Mouse (Mus musculus) liver, embryonic 13.5 days (tissue): ENCODE results near the gene Kcnj13. TPM values are rescaled to one million over a fixed set of nuclear protein-coding genes. Genes with fewer than 3 reads are reported as not detected.

Experiments used
- ATAC-seq: fragments of 200-750 bp; cut with Nextera tagmentation; 2 replicates; pipeline ENCODE4 v1.8.0; 2017; ENCODE audit warnings: low read depth, mild to moderate bottlenecking, moderate number of reproducible peaks, moderate library complexity
- DNase-seq: peaks from one replicate; pipeline ENCODE4 v3.0.0; 2022
- H3K27ac ChIP-seq: fragments of 300-500 bp; sonication (generic); 2 replicates; pipeline ENCODE4 v1.5.1; 2015; ENCODE audit warnings: moderate library complexity, mild to moderate bottlenecking, inconsistent platforms
- H3K27me3 ChIP-seq: fragments of 300-500 bp; sonication (generic); 2 replicates; pipeline ENCODE4 v1.6.1; 2015; ENCODE audit warnings: mild to moderate bottlenecking, inconsistent platforms
- H3K36me3 ChIP-seq: fragments of 300-500 bp; sonication (generic); 2 replicates; pipeline ENCODE4 v1.6.1; 2015; ENCODE audit warnings: mild to moderate bottlenecking, inconsistent platforms
- H3K4me1 ChIP-seq: fragments of 300-500 bp; sonication (generic); replicated peaks from 2 replicates; pipeline ENCODE4 v1.6.1; 2015; ENCODE audit warnings: inconsistent platforms
- H3K4me2 ChIP-seq: fragments of 300-500 bp; sonication (generic); 2 replicates; pipeline ENCODE4 v1.6.1; 2015; ENCODE audit warnings: inconsistent platforms, mild to moderate bottlenecking, moderate library complexity
- H3K4me3 ChIP-seq: fragments of 300-500 bp; sonication (generic); replicated peaks from 2 replicates; pipeline ENCODE4 v1.5.1; 2015; ENCODE audit warnings: mild to moderate bottlenecking, inconsistent platforms
- H3K9ac ChIP-seq: fragments of 300-500 bp; sonication (generic); 2 replicates; pipeline ENCODE4 v1.6.1; 2015; ENCODE audit warnings: mild to moderate bottlenecking, inconsistent platforms
- H3K9me3 ChIP-seq: fragments of 300-500 bp; sonication (generic); replicated peaks from 2 replicates; pipeline ENCODE4 v1.6.1; 2016; ENCODE audit warnings: inconsistent platforms
- WGBS: fragments of 180-500 bp; shearing (Covaris S2); methylation state at CpG from one replicate; pipeline ENCODE4 v1.1.7; 2015; ENCODE audit not compliant: insufficient replicate concordance; 5-methylcytosine and 5-hydroxymethylcytosine counted together
- polyA plus RNA-seq: library from polyadenylated mRNA; unstranded; fragments of >200 nt; fragmentation: Nextera tagmentation; extraction: Ambion mirVana; gene quantifications from 2 replicates; pipeline ENCODE4 v1.2.1, GENCODE M21; 2015

Kcnj13 gene
- polyA plus RNA-seq, 1 experiment from 2014 or later: 0.32 TPM

DNA sequence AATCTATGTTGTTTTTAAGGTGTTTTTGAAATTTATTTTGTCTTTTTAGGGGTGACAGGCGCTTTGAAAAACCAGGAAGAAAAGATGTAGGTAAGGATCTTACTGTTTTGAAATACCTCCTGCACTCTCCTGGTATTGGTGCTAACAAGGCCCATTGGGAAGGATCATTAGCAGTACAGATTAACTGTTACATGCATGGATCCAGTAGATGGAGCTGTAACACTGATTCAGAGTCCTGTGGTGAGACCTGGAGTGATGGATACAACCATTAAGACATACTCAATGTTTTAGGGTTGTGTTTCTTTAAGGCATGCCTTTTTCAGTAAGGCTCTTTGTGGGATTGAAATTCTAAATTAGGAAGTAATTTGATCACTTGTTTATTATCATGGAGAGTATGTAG, 14.6 kb downstream of the Kcnj13 start:
- no peak overlapping the region for H3K9ac ChIP-seq
- H3K36me3 ChIP-seq: peaks cover 40% of the 10 kb centered on the region
- H3K27ac ChIP-seq: no peak overlapping the region
- ATAC-seq: no peak
- H3K4me2 ChIP-seq: no peak overlapping the region
- H3K4me1 ChIP-seq: peaks cover 3% of the 10 kb centered on the region
- DNase-seq: no peak
- WGBS: 77% methylated on average over 1 of the region's 1 CpGs
- no peaks in the 10 kb centered on the region for H3K27me3 ChIP-seq
- H3K9me3 ChIP-seq: no peaks in the 10 kb centered on the region
- no peak overlapping the region for H3K4me3 ChIP-seq

DNA sequence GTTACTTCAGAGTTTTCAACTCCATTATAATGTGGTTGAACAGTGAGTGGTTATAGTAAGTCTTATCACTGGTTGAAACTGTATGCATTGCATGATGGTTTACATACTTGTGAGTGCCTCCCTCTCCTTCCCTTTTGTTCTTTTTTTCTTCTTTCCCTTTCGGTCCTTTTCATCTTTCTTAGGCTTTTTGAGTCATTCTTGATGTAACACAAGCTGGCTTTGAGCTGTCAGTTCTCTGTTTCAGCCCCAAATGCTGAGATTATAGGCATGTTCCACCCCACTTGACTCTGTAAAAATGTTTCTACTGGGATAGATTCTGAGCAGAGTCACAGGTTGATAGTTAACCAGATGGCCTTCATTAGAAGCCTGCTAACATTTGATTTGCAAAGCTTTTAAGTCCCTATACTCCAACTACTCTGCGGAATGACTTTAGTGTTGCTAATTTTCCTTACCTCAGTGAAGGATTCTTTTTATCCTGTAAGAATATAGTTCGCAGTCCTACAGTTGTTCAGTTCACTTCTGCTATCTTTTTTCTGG, 16.4 kb downstream of the Kcnj13 start:
- Histone ChIP-seq H3K9ac (no peak overlapping the region), H3K36me3 (peaks cover 50% of the 10 kb centered on the region), H3K4me1 (peaks cover 3% of the 10 kb centered on the region), H3K27me3 (no peaks in the 10 kb centered on the region), H3K9me3 (no peaks in the 10 kb centered on the region), H3K27ac (no peak overlapping the region), H3K4me2 (no peak overlapping the region), H3K4me3 (no peak overlapping the region)
- WGBS: 78% methylated on average over 3 of the region's 3 CpGs
- ATAC-seq (no peak), DNase-seq (no peak)

GRCm38 (mm10) chr1:87360276-87360675, 34.3 kb downstream of the Kcnj13 start:
- no peak overlapping the region for H3K27ac ChIP-seq
- no peaks in the 10 kb centered on the region for H3K4me1 ChIP-seq
- H3K9me3 ChIP-seq: no peaks in the 10 kb centered on the region
- H3K9ac ChIP-seq: no peak overlapping the region
- peaks cover 18% of the 10 kb centered on the region for H3K36me3 ChIP-seq
- H3K4me2 ChIP-seq: no peak overlapping the region
- WGBS: 66% methylated on average over 1 of the region's 1 CpGs
- DNase-seq (no peak), ATAC-seq (no peak)
- no peak overlapping the region for H3K4me3 ChIP-seq
- no peaks in the 10 kb centered on the region for H3K27me3 ChIP-seq

GRCm38 (mm10) chr1:87350576-87350975, 44.0 kb downstream of the Kcnj13 start:
- ATAC-seq: no peak
- Histone ChIP-seq H3K36me3 (peaks cover 13% of the 10 kb centered on the region), H3K4me2 (no peak overlapping the region), H3K4me1 (no peaks in the 10 kb centered on the region), H3K27ac (no peak overlapping the region), H3K9me3 (no peaks in the 10 kb centered on the region), H3K27me3 (no peaks in the 10 kb centered on the region), H3K9ac (no peak overlapping the region), H3K4me3 (no peak overlapping the region)
- DNase-seq: no peak
- WGBS: 74% methylated on average over 2 of the region's 2 CpGs

Other genes starting within 250 kb of the Kcnj13 start
- gene Ecel1, start 238.2 kb downstream of the Kcnj13 start, polyA plus RNA-seq: 0.12 TPM in 1 of 2 replicates, not detected in the other
- gene Prss56, start 211.4 kb downstream of the Kcnj13 start, polyA plus RNA-seq: not detected in 2 replicates
- gene Chrnd, start 204.1 kb downstream of the Kcnj13 start, polyA plus RNA-seq: 0.13 TPM in 1 of 2 replicates, not detected in the other
- 0.34 and 0.70 TPM in 2 replicates for gene Chrng, start 190.1 kb downstream of the Kcnj13 start, polyA plus RNA-seq
- 101 and 109 TPM in 2 replicates for gene Eif4e2, start 180.8 kb downstream of the Kcnj13 start, polyA plus RNA-seq
- gene Efhd1, start 130.4 kb downstream of the Kcnj13 start, polyA plus RNA-seq: 0.07 TPM in 1 of 2 replicates, not detected in the other
- 18.7 and 21.2 TPM in 2 replicates for gene Gigyf2, start 67.7 kb downstream of the Kcnj13 start, polyA plus RNA-seq
- gene Snorc, start 75.5 kb upstream of the Kcnj13 start, polyA plus RNA-seq: not detected in 2 replicates
- gene Neu2, start 115.2 kb upstream of the Kcnj13 start, polyA plus RNA-seq: 0.38 and 0.75 TPM in 2 replicates
- gene Ngef, start 179.1 kb upstream of the Kcnj13 start, polyA plus RNA-seq: 3.8 and 4.1 TPM in 2 replicates
- 11.0 and 13.9 TPM in 2 replicates for gene Inpp5d, start 225.6 kb upstream of the Kcnj13 start, polyA plus RNA-seq